Mouse (Mus musculus): ENCODE data around the gene Zeb2. TPM values are rescaled to one million over a fixed set of nuclear protein-coding genes. Genes with fewer than 3 reads are reported as not detected.

Zeb2 gene
- polyA plus RNA-seq, 1 experiment, result 46.5 TPM

- DNase-seq (ENCODE audit: low read depth), result no peak
- TF ChIP-seq POLR2A (IDR thresholded peaks at IDR 0.05; ENCODE audit: borderline replicate concordance, extremely low read depth, insufficient read depth, insufficient read length, poor library complexity, severe bottlenecking) (no peak), CTCF (IDR thresholded peaks at IDR 0.05; ENCODE audit: borderline replicate concordance, extremely low read depth, insufficient read depth, insufficient read length) (no peak)
Observed at GRCm38 (mm10) chr2:45056856-45057562, 60.2 kb downstream of the Zeb2 start.

DNA sequence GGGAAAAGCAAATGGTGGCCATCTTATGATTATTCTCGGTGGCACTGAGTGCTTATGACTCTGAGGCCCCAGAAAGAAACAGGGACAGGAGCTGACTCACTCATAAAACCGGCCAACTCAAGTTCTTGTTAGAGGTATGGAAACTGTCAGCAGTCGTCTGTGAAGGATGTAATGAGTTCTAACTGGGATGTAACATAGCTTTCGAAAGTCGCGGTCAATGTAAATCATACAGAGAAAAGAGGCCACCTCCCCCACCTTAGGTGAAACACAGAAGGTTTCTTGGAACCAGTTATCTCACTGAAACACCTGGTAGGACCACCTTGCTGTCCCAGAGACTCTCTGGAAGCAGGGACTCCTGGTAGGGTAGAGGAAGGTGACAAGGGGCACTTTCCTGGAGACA lies 61.3 kb downstream of the Zeb2 start:
- DNase-seq (ENCODE audit: low read depth), result no peak
- no peak for TF ChIP-seq CTCF (IDR thresholded peaks at IDR 0.05; ENCODE audit: borderline replicate concordance, extremely low read depth, insufficient read depth, insufficient read length)
- no peak for TF ChIP-seq POLR2A (IDR thresholded peaks at IDR 0.05; ENCODE audit: borderline replicate concordance, extremely low read depth, insufficient read depth, insufficient read length, poor library complexity, severe bottlenecking)

DNA sequence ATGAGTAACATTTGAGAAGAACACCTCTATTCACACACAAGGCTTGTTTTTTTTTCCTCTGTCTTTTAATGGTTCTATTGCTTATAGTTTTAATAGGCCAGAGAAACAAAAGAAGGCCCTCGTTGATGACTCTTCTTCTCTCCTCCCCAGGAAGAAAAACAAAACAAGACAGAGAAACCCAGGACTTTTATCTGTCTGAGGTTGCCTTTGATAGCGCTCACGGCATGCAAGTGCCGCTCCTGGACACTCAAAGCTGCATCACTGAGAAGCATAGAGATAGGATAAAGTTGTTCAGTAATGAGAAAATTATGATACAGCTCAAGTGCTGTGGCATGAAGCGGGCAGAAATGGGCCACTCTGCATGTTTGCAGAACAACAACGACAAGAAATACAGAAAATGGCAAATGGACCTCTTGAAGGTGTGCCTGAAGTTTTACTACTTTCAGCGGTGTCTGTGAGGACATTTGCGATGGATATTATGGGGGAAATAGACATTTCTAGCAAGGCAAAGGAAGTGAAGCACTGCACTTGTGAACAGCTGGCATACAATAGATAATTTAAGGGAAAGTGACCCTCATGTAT lies 62.1 kb downstream of the Zeb2 start:
- TF ChIP-seq CTCF (IDR thresholded peaks at IDR 0.05; ENCODE audit: borderline replicate concordance, extremely low read depth, insufficient read depth, insufficient read length), result no peak
- no peak for TF ChIP-seq POLR2A (IDR thresholded peaks at IDR 0.05; ENCODE audit: borderline replicate concordance, extremely low read depth, insufficient read depth, insufficient read length, poor library complexity, severe bottlenecking)

GRCm38 (mm10) chr2:45054070-45055025 lies 62.8 kb downstream of the Zeb2 start:
- TF ChIP-seq CTCF (IDR thresholded peaks at IDR 0.05; ENCODE audit: borderline replicate concordance, extremely low read depth, insufficient read depth, insufficient read length) (no peak), POLR2A (IDR thresholded peaks at IDR 0.05; ENCODE audit: borderline replicate concordance, extremely low read depth, insufficient read depth, insufficient read length, poor library complexity, severe bottlenecking) (no peak)
- no peak for DNase-seq (ENCODE audit: low read depth)

More for the DNA sequence above, 62.1 kb downstream of the Zeb2 start:
- no peak for DNase-seq (ENCODE audit: low read depth)

DNA sequence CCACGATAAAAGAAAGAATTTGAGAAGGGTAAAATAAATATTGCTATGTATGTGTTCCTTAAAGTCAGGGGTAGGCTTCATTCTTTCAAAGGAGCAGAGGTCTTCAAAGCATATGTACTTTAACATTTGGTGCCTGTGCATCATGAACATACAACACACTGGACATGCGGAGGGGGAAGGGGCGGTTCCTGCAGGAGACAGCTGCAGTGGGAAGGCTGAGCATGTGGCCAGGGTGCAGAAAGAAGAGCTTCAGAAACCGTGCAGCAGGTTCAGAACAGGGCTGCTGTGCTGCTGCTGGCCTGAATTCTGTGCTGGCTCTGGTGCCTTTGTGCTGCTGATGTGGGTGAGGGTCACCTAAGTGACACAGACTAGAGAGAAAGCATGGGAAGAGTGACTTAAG lies 64.6 kb downstream of the Zeb2 start:
- no peak for DNase-seq (ENCODE audit: low read depth)
- TF ChIP-seq CTCF (IDR thresholded peaks at IDR 0.05; ENCODE audit: borderline replicate concordance, extremely low read depth, insufficient read depth, insufficient read length), result no peak
- no peak for TF ChIP-seq POLR2A (IDR thresholded peaks at IDR 0.05; ENCODE audit: borderline replicate concordance, extremely low read depth, insufficient read depth, insufficient read length, poor library complexity, severe bottlenecking)

- no peak for TF ChIP-seq POLR2A (IDR thresholded peaks at IDR 0.05; ENCODE audit: borderline replicate concordance, extremely low read depth, insufficient read depth, insufficient read length, poor library complexity, severe bottlenecking)
- TF ChIP-seq CTCF (IDR thresholded peaks at IDR 0.05; ENCODE audit: borderline replicate concordance, extremely low read depth, insufficient read depth, insufficient read length), result no peak
- DNase-seq (ENCODE audit: low read depth), result no peak
Observed at GRCm38 (mm10) chr2:45051321-45051720, 65.9 kb downstream of the Zeb2 start.

DNA sequence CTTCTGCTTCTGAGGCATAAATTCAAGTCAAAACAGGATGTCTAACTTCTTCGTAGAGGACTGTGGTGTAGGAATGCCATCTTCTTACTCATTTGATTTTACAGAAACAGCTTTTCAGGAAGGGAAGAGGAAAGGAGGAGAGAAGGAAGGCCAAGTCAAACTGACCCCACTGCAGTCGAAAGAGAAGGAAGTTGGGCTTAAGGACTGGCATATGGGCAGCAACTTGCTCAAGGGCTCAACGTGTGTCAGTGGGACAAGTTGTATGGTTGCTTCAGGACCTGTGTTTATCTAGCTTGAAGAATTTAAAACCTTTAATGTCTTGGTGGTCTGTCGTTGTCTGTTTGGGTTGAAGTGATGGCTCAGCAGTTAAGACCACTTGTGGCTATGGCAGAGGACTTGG lies 67.3 kb downstream of the Zeb2 start:
- no peak for DNase-seq (ENCODE audit: low read depth)
- no peak for TF ChIP-seq CTCF (IDR thresholded peaks at IDR 0.05; ENCODE audit: borderline replicate concordance, extremely low read depth, insufficient read depth, insufficient read length)
- TF ChIP-seq POLR2A (IDR thresholded peaks at IDR 0.05; ENCODE audit: borderline replicate concordance, extremely low read depth, insufficient read depth, insufficient read length, poor library complexity, severe bottlenecking), result no peak

DNA sequence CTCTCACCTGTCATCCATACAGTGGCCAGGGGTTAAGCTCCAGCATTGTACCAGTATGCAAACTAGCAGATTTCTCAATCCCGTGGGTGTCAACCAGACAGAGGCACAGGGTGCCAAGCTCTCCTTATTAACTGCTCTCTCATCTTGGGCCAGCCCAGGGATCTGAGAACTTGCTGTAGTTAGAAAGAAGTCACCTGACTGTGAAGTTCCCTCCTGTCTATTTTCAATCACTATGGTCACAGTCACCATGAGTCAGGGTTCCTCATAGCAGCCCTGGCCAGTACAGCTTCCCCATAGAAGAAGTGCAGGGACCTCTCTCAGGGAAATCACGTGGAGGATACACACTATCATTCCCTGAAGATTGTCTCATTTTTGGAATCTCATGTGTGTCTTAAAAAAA lies 67.9 kb downstream of the Zeb2 start:
- DNase-seq (ENCODE audit: low read depth), result no peak
- TF ChIP-seq CTCF (IDR thresholded peaks at IDR 0.05; ENCODE audit: borderline replicate concordance, extremely low read depth, insufficient read depth, insufficient read length) (no peak), POLR2A (IDR thresholded peaks at IDR 0.05; ENCODE audit: borderline replicate concordance, extremely low read depth, insufficient read depth, insufficient read length, poor library complexity, severe bottlenecking) (no peak)

DNA sequence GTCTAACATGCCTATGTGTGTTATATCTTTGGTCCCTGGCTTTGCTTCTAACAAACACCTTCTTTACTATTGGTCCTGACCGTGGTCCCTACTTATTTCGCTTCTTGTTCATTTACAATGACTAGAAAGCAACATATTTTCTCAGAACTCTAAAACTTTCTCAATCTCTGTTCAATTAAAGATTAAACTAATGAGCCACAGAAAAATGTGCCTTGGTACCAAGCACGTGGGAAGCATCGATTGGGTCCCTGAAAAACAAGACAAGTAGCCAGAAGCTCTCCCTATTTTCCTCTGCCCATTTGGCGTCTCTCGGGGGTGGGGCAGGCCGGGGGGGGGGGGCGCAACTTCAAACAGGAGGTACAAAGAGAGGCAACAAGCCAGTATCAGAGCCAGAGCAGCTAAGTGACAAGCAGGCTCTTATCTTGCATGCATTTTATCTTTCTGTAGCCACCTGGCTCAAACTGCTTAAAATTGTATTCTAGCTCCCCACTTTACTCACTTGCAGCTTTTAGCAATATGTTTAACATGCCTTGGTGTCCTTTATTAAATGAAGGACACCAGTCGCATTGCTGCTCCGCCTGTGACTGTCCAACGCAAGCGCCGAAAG lies 76.4 kb downstream of the Zeb2 start:
- DNase-seq (ENCODE audit: low read depth), result no peak
- TF ChIP-seq CTCF (IDR thresholded peaks at IDR 0.05; ENCODE audit: borderline replicate concordance, extremely low read depth, insufficient read depth, insufficient read length) (no peak), POLR2A (IDR thresholded peaks at IDR 0.05; ENCODE audit: borderline replicate concordance, extremely low read depth, insufficient read depth, insufficient read length, poor library complexity, severe bottlenecking) (no peak)

GRCm38 (mm10) chr2:45039503-45039902 lies 77.7 kb downstream of the Zeb2 start:
- DNase-seq (ENCODE audit: low read depth), result no peak
- no peak for TF ChIP-seq CTCF (IDR thresholded peaks at IDR 0.05; ENCODE audit: borderline replicate concordance, extremely low read depth, insufficient read depth, insufficient read length)
- no peak for TF ChIP-seq POLR2A (IDR thresholded peaks at IDR 0.05; ENCODE audit: borderline replicate concordance, extremely low read depth, insufficient read depth, insufficient read length, poor library complexity, severe bottlenecking)
